Mouse (Mus musculus) small intestine, adult 2 months (tissue): ENCODE data around the gene 1700003H04Rik.

Source experiments
- CTCF ChIP-seq: fragments of 200-500 bp; IDR thresholded peaks from 2 replicates; pipeline ENCODE4 v1.5.1; 2012; ENCODE audit warnings: low read depth, mild to moderate bottlenecking, control low read depth, inconsistent platforms, low read length, moderate library complexity, mixed read lengths; ENCODE audit not compliant: insufficient replicate concordance, insufficient read length; ENCODE audit errors: extremely low read depth
- POLR2A ChIP-seq: fragments of 200-500 bp; IDR thresholded peaks from 2 replicates; pipeline ENCODE4 v1.6.1; 2012; ENCODE audit warnings: low read depth, mild to moderate bottlenecking, control low read depth, inconsistent platforms, low read length, moderate library complexity

DNA sequence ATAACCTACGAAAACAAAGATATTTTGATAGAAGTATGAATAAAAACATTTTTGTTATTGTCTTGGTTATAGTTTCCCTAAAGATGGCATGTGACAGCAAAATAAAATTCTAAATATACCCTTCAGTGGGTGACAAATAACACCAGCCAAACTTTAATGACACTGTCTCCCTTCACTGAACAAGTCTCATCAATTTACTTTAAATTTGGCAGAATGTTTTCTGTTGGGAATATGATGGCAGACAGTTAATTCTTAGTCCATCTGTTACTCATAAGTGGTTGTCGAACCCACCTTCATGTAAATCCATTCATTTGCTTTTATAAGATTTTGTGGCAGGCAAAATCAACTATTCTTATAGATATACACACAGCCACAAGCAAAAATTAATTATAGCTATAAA, 42.6 kb downstream of the 1700003H04Rik start:
- TF ChIP-seq CTCF, result no peak
- TF ChIP-seq POLR2A, result no peak
